Mouse (Mus musculus) thymus, adult 2 months (tissue): ENCODE data around the gene Chmp1a. TPM values are rescaled to one million over a fixed set of nuclear protein-coding genes. Genes with fewer than 3 reads are reported as not detected.
A peak's percentile ranks its signal among the peaks of the same experiment; 100 is the strongest.

Source experiments
- DNase-seq: peaks from one replicate; pipeline ENCODE4 v3.0.0; 2021
- H3K27ac ChIP-seq: fragments of 200-500 bp; 2 replicates; pipeline ENCODE4 v1.5.1; 2012; ENCODE audit warnings: low read length, control low read depth; ENCODE audit not compliant: control insufficient read depth, insufficient read depth
- H3K27me3 ChIP-seq: fragments of 200-500 bp; 2 replicates; pipeline ENCODE4 v1.6.1; 2012; ENCODE audit warnings: mild to moderate bottlenecking, low read length, moderate library complexity, mixed read lengths; ENCODE audit not compliant: control insufficient read depth, insufficient read depth
- H3K36me3 ChIP-seq: fragments of 200-500 bp; 2 replicates; pipeline ENCODE4 v1.6.1; 2012; ENCODE audit warnings: mild to moderate bottlenecking, low read length, moderate library complexity; ENCODE audit not compliant: control insufficient read depth, insufficient read depth
- H3K4me1 ChIP-seq: fragments of 200-500 bp; replicated peaks from 2 replicates; pipeline ENCODE4 v1.6.1; 2012; ENCODE audit warnings: low read length; ENCODE audit not compliant: control insufficient read depth, insufficient read depth
- H3K4me3 ChIP-seq: fragments of 200-500 bp; 2 replicates; pipeline ENCODE4 v1.5.1; 2012; ENCODE audit warnings: mild to moderate bottlenecking, low read length, control low read depth, moderate library complexity; ENCODE audit not compliant: control insufficient read depth, insufficient read depth
- CTCF ChIP-seq: fragments of 200-500 bp; IDR thresholded peaks from 2 replicates; pipeline ENCODE4 v1.5.1; 2012; ENCODE audit warnings: mild to moderate bottlenecking, control low read depth, low read length, moderate library complexity, borderline replicate concordance; ENCODE audit not compliant: control insufficient read depth, poor library complexity, insufficient read depth; ENCODE audit errors: extremely low read depth
- POLR2A ChIP-seq: fragments of 200-500 bp; IDR thresholded peaks from 2 replicates; pipeline ENCODE4 v1.6.1; 2012; ENCODE audit warnings: mild to moderate bottlenecking, low read length, control low read depth, moderate library complexity; ENCODE audit not compliant: control insufficient read depth, poor library complexity, insufficient read depth; ENCODE audit errors: extremely low read depth
- WGBS: fragments of 180-500 bp; shearing (Covaris S2); methylation state at CpG from one replicate; pipeline ENCODE4 v1.1.7; 2018; 5-methylcytosine and 5-hydroxymethylcytosine counted together
- polyA plus RNA-seq: library from polyadenylated mRNA; depleted of rRNA; stranded (reverse); fragments of >200 nt; gene quantifications from 2 replicates; pipeline ENCODE4 v1.2.3, GENCODE M21; 2012

Chmp1a gene
- polyA plus RNA-seq, 1 experiment: 122 TPM

- no peak for DNase-seq
- H3K27ac ChIP-seq: no peak overlapping the region
- peaks cover 11% of the 10 kb centered on the region for H3K36me3 ChIP-seq
- no peaks in the 10 kb centered on the region for H3K4me1 ChIP-seq
- no peak for TF ChIP-seq POLR2A
- TF ChIP-seq CTCF: no peak
- H3K27me3 ChIP-seq: no peaks in the 10 kb centered on the region
- H3K4me3 ChIP-seq: no peak overlapping the region
- WGBS: 92% methylated on average over 7 of the region's 7 CpGs
These were observed 29.8 kb upstream of the Chmp1a start for GRCm38 (mm10) chr8:123242107-123242923.

DNA sequence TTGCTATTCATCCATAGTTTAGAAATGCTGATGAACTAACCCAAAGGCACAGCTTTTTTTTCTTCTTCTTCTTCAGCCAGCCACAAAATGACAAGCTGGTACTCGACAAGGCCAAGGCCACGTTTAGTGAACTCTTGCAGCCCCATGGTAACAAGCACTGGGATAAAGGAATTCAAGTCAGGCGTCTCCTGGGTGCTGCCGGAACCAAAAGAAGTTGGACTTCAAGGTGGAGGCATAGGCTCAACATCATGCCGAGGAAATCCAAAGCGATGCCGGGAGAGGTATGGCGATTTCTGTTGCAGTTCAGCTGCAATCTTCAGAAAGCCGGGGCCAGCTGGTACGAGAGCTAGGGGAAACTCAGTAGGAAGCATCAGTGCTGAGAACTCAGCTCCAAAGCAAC lies 26.8 kb upstream of the Chmp1a start:
- TF ChIP-seq CTCF (no peak), POLR2A (no peak)
- Histone ChIP-seq H3K27ac (no peak overlapping the region), H3K4me1 (peaks cover 15% of the 10 kb centered on the region), H3K4me3 (no peak overlapping the region), H3K27me3 (no peaks in the 10 kb centered on the region), H3K36me3 (no peaks in the 10 kb centered on the region)
- DNase-seq: no peak
- 91% methylated on average over 10 of the region's 10 CpGs for WGBS

DNA sequence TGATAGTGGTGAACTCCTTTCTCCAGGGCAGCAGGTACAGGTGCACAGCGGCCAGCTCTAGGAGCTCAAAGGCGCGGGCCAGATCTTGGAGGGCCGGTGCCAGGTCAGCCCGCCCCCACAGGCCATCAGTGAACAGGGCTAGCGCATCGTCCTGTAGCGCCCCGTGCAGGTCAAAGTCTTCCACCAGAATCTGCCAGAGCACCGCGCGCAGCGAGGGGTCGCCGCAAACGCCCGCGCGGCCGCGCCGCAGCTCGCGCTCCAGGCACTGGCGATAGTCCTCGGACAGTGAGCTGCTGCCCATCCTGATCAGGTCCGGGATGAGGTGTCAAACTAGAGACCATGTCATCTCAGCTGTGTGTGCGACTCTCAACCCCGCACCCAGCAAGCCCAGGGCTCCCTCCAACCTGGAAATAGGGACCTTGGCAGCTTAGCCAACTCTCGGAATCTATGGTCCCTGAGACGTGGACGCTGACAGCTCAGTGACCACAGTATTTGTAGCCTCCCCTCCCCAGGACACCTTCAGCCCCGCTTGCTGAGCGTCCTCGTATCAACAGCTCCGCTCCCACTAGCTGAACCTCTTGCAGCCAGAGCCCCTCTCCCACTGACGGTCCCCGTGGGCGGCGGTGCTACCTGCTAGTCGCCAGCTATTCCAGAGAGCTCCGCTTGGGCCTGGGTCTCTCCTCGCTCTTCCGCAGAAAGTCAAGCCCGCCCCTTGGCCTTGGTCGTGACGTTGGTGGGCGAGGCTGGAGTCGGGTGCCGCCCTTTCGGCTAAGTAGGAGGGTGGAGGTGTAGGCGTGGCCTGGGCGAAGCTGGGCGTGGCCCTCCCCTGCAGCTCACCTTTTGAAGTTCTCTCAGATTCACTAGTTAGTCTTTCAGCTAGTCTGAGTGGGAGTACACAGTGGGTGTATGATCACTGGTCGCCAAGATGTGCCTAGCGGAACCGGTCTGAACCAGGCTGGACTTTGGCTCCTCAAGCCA lies 23.2 kb upstream of the Chmp1a start, which contains the start of gene Spata2l:
Spata2l (minus strand) TSS at position 714 of the 978 bp plus-strand sequence.
- WGBS: 1% methylated on average over 57 of the region's 57 CpGs
- TF ChIP-seq POLR2A: peak; percentile 70
- TF ChIP-seq CTCF: peak; percentile 35; the same call in 1 of the 2 replicates
- no peak within 1 kb of the TSS for H3K27ac ChIP-seq
- H3K4me1 ChIP-seq: peaks cover 15% of the 10 kb centered on the region
- H3K36me3 ChIP-seq: no peaks in the 10 kb centered on the region
- DNase-seq: peak; percentile 96
- peak within 1 kb of the TSS; percentile 87 for H3K4me3 ChIP-seq
- no peaks in the 10 kb centered on the region for H3K27me3 ChIP-seq

- Histone ChIP-seq H3K4me3 (peak overlapping the region; percentile 87), H3K27me3 (no peaks in the 10 kb centered on the region), H3K4me1 (peaks cover 15% of the 10 kb centered on the region), H3K27ac (no peak overlapping the region), H3K36me3 (no peaks in the 10 kb centered on the region)
- whole genome bisulfite sequencing: 40% methylated on average over 13 of the region's 13 CpGs
- DNase-seq: no peak
- TF ChIP-seq POLR2A: no peak
- TF ChIP-seq CTCF: no peak
These were observed 22.5 kb upstream of the Chmp1a start for GRCm38 (mm10) chr8:123234918-123235519.

GRCm38 (mm10) chr8:123233760-123234159 lies 21.2 kb upstream of the Chmp1a start:
- no peak for DNase-seq

GRCm38 (mm10) chr8:123233300-123233699 lies 20.7 kb upstream of the Chmp1a start:
- Histone ChIP-seq H3K27me3 (no peaks in the 10 kb centered on the region), H3K4me1 (peaks cover 15% of the 10 kb centered on the region), H3K4me3 (no peak overlapping the region), H3K36me3 (no peaks in the 10 kb centered on the region), H3K27ac (no peak overlapping the region)
- 84% methylated on average over 13 of the region's 13 CpGs for WGBS
- TF ChIP-seq POLR2A: no peak
- TF ChIP-seq CTCF: no peak
- no peak for DNase-seq

More at GRCm38 (mm10) chr8:123233760-123234159, 21.2 kb upstream of the Chmp1a start:
- TF ChIP-seq POLR2A (no peak), CTCF (no peak)
- Histone ChIP-seq H3K27me3 (no peaks in the 10 kb centered on the region), H3K27ac (no peak overlapping the region), H3K4me3 (no peak overlapping the region), H3K36me3 (no peaks in the 10 kb centered on the region), H3K4me1 (peaks cover 15% of the 10 kb centered on the region)
- WGBS: 92% methylated on average over 11 of the region's 11 CpGs

DNA sequence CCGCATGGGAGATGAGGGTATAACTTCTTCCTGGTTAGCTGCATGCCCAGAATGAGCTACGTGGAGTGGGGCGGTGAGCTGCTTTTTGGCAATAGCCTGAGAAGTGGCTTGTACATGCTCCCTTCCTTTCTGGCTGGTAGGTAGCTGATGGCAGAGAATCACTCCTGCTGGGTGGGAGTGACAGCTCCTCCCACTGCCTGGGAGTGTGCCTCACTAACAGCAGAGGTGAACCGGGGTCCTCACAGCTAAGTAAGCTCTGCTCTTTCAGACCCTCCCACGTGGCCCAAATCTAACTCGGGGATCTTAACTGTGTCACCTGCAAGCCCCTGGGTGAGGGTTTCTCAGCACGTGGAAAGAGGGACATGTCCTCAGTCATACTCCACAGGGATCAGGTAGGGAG lies 20.0 kb upstream of the Chmp1a start:
- Histone ChIP-seq H3K36me3 (no peaks in the 10 kb centered on the region), H3K4me3 (no peak overlapping the region), H3K27me3 (no peaks in the 10 kb centered on the region), H3K4me1 (peaks cover 15% of the 10 kb centered on the region), H3K27ac (no peak overlapping the region)
- DNase-seq: no peak
- WGBS: 80% methylated on average over 7 of the region's 7 CpGs
- TF ChIP-seq POLR2A: no peak
- no peak for TF ChIP-seq CTCF
